Mouse (Mus musculus) liver (tissue): ENCODE data around the gene Samd1.
"Not testable (repeated sequence)": the region's sequence is repeated elsewhere in the genome, so short reads cannot be mapped to it uniquely, and the experiment has no call there.

Source experiments
- DNase-seq: peaks from one replicate; pipeline ENCODE4 v3.0.0-alpha.2; 2020; ENCODE audit warnings: mixed read lengths

Gene Samd1

DNA sequence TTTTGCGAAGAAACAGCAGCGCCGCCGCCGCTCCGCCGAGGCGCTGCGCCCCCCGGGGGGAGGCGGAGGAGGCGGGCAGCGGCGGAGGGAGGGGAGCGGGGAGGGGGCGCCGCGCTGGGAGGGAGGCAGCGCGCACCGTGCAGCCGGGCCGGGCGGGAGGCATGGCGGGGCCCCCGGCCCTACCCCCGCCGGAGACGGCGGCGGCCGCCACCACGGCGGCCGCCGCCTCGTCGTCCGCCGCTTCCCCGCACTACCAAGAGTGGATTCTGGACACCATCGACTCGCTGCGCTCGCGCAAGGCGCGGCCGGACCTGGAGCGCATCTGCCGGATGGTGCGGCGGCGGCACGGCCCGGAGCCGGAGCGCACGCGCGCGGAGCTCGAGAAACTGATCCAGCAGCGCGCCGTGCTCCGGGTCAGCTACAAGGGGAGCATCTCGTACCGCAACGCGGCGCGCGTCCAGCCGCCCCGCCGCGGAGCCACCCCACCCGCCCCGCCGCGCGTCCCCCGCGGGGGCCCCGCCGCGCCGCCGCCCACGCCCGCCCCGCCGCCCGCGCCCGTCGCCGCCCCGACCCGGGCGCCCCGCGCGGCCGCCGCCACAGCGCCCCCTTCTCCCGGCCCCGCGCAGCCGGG, at the start of gene Samd1:
TSS of gene Samd1 (plus strand) at position 162 of the 631 bp plus-strand sequence.
- peak; percentile 58 for DNase-seq

DNA sequence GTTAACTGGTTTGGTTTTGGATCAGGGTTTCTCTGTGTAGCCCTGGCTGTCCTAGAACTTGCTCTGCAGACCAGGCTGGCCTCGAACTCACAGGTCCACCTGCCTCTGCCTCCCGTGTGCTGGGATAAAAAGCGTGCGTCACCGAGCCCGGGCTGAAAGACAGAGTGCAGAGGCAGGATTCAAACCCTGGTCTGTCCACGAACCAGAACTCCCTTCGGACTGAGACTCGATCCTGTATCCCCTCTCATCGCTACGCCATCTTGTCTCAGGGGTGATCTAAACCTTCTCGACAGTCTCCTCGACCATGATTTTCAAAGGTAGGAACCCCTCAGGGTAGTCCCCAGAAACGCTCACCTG, 42.7 kb upstream of the Samd1 start:
- no peak for DNase-seq

DNA sequence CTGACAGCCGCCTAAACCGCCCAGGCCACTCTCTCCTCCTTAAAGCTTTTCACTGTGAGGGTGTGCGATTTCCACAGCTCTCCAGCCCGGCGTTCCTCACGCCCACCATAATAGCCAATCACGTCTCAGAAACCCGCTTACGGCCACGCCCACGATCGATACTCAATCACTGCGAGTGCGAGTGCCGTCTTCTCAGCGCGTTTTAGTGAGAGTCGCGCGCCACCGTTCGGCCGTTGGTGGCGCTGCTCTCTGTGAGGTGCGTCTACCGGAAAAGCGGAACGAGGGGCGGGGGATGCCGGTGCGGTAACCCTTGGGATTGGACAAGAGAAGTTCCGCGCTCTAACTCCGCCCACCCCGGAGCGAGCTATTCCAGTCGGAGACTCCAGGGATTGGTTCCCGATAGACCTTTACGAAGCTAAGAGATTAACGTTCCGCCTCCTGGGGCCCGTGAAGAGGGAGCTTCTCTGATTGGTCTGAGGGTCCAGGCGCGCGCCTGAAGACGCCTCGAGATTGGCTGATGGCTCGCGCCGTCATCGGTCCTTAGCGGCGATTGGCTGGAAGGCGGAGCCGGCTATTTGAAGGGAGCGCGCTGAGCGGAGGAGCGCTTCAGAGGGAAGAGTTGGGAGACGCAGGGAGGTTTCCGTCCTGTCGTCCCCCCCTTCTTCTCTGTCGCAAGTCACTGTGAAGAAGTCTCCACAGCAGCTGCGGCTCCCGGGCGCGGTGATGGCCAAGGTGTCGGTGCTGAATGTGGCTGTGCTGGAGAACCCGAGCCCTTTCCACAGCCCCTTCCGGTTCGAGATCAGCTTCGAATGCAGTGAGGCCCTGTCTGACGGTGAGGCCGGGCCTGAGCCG, 42.1 kb upstream of the Samd1 start, which contains the start of the genes Gm10644 and Asf1b:
TSS of gene Gm10644 (minus strand) at position 100 of the 852 bp plus-strand sequence.
TSS of gene Asf1b (plus strand) at position 402 of the 852 bp plus-strand sequence.
- peak; percentile 100 for DNase-seq

DNA sequence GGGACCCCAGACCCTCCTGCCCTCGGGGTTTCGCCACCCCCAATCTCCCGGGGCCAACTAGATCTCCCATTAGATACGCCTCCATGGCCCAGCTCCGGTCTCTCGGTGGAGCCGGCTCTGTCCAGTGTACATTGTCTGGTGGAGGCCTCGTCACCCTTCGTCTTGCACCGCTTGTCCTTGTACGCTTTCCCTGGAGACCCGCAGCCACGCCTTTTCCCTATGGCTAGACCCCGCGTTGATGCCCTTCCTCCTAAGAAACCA, 41.6 kb upstream of the Samd1 start:
- DNase-seq = no peak

DNA sequence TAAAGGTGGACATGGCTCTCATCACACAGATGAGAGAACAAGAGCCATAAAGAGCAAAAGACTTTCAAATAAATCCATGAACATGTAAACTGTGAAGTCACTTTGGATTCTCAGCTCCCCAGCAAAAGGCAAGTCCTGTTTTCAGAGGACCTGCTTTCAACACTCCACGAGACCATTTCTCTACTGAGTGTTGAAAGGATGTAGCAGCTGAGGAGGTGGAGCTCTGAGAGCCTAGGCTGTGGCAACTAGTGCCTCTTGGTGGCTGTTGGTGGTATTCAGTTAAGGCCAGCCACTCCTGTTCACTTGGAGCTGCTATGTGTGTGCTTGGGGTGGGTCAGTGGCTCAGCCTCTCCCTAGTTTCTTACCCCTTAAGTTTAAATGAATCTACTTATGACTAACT, 40.7 kb upstream of the Samd1 start:
- DNase-seq = peak; percentile 54

DNA sequence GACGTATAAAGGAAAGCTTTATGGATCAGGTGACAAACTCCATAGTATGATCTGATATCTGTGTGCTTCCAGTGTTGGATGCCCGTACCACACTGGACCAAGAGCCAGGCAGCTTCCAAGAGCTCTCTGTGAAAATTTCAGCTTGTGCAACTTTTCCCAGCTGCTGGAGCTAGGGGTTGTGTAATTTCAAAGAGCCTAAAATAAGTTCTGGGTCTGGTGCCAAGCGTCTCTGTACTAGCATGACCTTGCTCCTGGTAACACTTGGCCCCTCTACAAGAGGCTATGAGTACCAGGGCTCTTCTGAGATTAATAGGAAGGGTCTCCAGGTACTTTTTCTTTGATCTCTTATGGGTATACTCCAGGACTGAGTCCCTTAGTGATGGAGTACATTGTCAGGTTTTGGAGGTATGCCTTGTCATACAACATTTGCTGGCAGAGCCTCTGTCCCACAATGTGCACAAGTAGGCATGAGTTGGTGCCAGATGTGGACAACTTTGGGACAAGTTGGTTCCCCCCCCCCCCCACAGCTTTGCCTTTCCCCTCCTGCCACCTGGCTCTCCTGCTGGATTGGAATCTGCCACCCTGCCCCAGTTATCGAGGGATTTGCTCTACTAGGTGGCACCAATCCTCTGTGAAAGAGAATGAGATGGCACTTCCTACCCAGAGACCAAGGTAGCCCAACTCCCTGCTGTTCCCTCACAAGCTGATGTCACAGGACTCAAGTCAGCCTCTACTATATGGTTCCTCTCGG, 33.3 kb upstream of the Samd1 start:
- DNase-seq = no peak

DNA sequence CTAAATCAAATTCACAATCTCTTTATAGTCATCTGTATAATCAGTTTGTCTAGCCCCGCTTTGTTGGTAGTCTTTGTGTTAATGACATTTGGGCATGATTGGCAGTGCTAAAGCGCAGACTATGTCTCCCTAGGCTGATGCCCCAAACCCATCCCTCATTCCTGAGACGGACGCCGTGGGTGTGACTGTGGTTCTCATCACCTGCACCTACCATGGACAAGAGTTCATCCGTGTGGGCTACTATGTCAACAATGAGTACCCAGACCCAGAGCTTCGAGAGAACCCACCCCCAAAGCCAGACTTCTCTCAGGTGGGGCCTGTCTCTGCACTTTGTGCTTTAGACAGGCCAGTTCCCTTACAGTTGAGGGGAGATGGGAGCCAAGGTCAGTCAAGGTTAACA, 29.8 kb upstream of the Samd1 start:
- no peak for DNase-seq

DNA sequence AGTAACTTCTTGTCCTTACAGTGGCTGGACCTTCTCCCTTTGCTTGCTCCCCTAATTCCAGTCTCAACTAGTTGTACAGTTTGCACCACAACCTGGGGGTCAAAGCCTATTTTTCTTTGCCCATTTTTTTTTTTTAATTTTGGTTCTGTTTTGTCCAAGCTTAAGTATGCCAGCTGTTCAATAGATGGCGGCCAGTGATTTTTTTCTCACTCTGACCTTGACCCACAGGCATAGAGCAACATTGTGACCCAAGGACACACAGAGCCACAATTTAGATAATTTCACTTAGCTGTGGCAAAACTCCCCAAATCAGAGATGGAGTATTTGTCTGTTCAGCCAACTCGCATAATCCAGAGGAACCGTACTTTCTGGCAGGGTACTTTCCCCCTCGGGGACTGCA, 26.4 kb upstream of the Samd1 start:
- DNase-seq = no peak

DNA sequence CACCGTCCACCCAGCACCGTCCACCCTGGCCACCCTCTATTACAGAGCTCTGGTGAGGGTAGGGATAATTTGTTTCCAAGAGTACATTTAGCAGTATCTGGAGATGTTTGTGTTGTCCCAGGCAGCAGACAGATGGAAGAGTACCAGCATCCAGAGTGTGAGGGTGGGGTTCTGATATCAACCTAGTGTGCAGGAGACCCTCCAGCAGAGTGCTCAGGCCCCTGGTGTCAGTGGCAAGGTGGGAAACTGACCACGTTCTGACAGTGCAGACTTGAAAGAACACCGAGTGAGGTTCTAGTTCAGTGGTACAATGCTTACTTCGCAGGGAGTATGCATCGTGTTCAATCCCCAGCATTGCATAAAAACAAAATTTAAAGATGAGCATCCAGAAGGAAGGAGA, 25.8 kb upstream of the Samd1 start:
- DNase-seq = no peak

DNA sequence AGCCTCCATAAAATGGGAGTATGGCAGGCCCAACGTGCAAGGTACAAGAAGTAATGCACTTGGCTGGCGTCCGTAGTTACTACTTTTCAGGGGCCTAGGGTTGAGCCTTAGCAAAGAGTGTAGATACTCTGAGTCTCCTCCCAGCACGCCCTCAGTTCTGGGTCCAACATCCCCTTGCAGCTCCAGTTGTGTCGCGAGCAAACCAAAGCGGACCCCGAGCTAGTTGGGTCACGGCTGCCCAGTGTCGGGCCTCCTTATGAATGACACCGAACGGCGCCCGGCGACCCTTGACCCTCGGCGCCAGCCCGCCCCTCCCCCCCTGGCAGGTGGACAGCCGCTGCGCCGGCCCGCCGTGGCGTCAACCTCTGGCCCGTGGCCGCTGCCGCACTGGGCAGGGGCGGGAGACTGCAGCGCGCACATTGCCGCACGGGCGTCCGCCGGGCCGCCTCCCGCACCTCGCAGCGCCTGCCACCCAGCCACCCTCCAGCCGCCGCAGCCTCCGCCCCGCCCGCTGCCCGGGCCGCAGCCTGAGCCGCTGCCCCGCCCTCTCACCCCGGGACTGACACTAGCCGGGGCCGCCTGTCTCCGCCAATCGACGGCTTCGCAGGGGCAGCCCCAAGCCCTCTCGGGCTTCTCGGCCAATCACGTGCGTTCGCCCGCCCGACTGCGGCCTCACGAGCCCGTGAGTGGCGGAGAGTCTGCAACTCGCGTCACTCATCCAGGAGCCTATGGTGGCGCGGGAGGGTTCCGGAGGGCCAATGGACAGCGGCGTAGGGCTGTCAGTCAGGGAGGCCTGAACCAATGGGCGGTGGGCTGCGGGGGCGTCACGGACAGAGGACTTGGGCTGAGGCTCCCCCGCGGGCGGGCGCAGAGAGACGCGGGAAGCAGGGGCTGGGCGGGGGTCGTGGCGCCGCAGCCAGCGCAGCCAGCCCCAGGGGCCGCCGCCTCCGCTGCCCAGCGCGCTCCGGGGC, 25.0 kb upstream of the Samd1 start, which contains the start of gene Prkaca:
TSS of gene Prkaca (plus strand) at position 844 of the 971 bp plus-strand sequence.
- peak; percentile 99 for DNase-seq

DNA sequence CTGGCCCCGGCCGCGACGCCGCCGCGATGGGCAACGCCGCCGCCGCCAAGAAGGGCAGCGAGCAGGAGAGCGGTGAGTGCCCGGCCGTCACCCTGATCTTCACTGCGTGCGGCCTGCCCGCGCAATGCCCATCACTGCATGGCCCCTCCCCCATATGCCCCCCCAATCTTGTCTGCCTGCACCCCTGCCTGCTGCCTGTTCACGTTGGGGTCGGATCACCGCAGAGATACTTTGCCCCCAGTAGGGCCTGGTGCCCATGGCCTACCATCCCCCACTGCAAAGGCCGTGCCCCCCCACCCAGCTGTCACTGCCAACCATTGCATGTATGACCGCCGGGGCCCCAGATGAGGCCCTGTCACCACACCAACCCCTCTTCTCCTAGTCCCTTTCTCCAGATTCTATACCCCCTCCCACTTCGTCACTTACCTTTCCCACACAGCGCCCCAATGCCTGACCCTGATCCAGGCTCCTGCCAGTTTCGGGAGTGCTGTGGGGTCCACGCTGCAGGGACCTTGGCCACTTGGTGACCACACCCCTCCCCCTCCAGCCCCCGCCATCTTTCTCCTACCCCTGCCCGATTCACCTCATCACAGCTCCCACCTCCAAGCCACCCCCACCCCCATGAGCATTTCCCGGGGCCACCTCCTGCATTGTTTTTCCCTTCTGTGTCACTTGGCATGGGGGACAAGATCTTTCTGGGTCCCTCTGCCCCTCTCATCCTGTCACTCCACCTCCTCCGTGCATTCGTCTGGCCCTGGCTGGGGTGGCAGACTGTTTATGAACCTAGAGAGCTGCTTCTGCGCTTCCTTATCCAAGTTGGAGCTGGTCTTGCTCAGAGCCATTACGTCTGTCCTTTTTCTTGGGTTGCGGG, 24.1 kb upstream of the Samd1 start:
- no peak for DNase-seq

DNA sequence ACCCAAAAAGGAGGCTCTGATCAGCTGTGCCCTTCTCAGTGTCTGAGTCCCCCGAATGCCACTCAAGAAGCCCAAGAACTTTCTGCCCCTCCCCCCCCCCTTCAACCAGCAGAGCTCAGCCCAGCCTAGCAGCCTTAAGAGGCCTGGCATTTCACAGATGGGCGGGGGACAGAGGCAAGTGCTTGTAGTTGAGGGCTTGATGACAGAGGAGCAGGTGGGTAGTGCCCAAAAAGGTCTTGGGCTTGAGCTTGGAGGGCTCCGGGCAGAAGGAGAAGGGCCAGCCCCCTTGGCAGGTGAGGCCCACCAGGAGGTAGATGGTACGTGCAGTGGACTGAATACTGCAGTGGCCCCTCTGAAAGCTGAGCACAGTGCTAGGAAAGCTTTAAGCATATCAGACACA, 23.0 kb upstream of the Samd1 start:
- DNase-seq = no peak

DNA sequence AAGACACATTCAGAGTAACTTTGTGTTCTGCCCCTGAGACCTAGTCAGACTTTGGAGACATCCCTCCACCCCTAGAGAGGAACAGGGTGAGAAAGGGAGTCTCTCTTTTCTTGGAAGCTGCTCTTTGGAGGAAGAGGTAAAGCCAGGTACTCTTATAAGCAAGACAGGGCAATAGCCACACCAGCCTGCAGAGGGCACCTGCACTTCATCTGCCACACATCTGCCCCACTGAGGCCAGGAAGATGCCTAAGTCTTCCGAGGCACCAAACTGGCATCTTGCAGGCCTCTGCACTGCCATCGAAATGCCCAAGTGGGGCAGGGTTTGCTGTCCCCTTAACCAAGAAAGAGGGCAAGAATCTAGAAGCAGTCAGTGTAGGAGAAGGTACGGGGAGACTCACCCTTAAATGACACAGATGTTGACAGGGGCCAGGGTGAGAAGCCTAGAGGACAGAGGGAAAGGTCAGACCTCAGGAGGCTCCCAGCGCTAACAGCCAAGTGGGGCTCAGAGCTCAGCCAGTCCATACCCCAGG, 21.3 kb upstream of the Samd1 start:
- peak; percentile 36 for DNase-seq

DNA sequence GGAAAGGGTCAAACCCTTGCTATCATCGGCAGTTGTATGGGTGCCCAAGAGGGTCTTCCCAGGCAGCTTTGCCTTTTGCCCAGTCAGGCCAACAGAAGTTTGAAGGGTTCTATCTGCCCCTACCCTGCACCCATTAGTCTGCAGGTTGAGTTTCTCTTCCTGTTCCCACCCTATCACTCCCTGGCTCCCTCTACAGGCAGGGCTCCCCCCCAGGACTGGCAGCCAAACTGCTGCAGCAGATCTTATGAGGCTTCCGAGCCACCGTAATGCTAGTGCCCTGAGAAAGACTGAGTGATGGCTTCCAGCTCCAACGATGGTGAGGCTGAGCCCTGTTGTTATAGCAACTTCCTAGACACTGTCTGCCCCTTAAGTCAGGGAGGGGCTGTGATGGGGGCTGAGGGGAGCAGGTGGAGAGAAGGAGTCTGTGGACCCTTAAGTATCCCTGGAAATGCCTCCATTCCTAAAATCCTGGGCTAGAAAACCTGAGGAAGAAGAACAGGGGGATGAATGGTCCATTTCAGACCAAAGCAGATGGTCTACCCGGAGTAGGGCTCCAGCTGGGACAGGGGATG, 20.6 kb upstream of the Samd1 start:
- DNase-seq = no peak

DNA sequence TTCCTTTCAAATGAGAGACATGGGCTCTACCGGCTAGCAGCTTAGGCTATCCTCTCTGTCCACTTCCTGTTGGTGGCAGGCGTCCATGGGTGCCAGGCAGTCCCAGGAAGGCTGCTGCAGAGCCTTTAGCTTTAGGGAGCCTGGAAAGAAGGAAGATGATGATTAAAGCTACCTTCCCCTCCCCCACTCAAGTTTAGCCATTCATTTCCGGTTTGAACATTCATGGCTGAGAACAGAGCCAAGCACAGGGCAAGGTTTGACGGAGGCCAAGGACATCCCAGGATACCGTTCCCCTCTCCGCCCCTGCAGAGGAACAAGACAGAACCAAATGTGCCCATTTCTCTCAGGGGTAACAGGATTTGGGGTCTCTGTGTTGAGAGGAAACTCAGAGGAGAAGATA, 19.8 kb upstream of the Samd1 start:
- no peak for DNase-seq

DNA sequence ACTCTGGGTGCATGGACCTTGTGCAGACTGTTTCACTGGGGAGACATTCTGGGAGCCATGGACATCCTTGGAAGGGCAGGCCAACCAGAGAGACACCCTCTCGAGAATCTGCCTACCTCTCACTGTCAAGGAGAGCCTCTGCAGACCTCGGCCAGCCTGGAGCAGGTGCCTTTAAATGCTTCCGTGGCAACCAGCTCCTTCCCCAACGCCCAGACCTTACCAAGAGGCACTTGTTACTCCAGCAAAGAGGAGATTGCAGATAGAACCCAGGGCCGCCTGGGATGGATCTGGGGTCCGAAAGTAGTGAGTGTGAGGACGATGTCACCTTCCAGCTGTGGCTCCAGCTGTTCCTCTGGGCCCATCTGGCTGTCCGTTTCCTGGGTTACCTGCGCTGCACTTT, 19.3 kb upstream of the Samd1 start:
- DNase-seq = no peak

DNA sequence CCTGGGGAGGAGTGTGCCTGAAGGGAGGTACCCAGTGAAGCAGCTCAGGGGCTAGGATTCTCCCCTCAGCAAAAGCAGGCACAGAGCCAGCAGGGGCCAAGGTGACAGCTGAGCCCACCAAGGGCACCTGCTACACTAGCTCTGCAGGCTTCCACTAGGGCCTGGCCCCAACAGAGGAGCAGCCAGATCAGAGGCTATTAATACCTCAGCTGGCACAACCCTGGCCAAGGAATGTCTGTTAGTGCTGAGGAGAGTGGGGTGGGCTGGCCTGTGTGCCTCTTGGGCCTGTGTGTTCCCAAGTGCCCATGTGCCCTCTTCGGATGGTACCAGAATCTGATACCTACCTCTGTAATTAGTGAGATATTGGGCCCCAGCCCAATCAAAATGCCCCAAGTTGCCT, 17.2 kb upstream of the Samd1 start:
- DNase-seq = no peak

DNA sequence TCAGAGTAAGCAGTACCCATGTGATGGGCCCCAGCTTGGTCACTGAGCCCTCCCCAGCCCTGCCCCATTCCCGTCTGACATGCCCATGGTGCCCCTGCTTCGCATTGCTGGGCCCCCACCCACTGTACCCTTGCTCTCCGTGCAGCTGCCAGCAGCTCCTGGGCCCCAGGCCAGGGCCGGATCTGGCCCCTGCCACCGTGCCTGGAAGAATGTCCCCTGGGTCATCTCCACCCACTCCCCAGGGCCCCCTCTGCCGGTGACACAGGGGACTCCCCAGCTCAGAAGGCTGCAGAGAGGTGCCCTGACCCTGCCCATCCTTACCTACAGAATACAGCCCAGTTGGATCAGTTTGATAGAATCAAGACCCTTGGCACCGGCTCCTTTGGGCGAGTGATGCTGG, 16.6 kb upstream of the Samd1 start:
- DNase-seq = no peak

DNA sequence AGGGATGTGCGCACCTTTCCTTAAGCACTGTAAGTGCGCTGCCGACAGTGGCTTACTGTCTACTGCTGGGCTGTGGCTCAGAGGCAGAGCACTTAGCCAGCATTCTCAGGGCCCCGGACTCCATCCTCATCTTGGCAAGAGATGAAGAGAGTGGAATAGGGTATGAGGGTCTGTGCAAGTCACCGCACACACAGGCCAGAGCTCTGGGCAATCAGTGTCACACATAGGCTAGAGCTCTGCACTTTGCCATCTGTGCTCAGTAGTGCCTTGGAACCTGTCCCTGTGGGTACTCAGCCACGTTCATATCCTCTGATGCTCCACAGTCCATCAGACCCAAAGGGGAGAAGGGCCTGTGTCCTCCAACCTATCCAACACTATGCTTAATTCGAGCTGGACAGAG, 15.9 kb upstream of the Samd1 start:
- no peak for DNase-seq

DNA sequence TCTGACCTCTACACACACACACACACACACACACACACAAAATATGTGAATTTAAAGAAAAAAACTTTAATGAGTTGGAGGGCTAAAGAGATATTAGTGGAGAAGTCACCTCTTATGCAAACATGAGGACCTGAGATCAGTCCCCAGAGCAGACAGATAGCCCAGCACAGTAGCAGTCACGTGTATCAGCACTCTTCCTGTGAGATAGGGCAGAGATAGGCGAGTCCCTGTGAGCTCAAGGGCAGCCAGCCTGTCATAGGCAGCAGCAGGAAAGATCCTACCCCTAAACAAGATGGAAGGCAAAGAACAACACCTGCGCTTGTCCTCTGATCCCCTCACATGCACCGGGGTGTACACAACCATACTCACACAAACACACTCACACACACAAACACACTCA, 15.0 kb upstream of the Samd1 start:
- DNase-seq = peak; percentile 23

DNA sequence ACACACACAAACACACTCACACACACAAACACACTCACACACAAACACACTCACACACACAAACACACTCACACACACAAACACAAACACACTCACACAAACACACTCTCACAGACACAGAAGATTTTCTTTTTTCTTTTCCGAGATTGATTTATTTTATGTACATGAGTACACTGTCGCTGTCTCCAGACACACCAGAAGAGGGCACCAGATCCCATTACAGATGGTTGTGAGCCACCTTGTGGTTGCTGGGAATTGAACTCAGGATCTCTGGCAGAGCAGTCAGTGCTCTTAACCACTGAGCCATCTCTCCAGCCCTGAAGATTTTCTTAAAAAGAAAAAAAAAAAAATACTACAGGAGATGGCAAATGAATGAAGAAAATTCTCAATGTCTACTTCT, 14.2 kb upstream of the Samd1 start:
- not testable (repeated sequence) for DNase-seq
